Mouse (Mus musculus) hindbrain, embryonic 14.5 days (tissue): ENCODE measurements around the gene Nolc1. TPM values are rescaled to one million over a fixed set of nuclear protein-coding genes. Genes with fewer than 3 reads are reported as not detected.

Experiments used
- ATAC-seq: fragments of 200-750 bp; cut with Nextera tagmentation; 2 replicates; pipeline ENCODE4 v1.8.0; 2017; ENCODE audit warnings: moderate number of reproducible peaks, mild to moderate bottlenecking, moderate TSS enrichment, moderate library complexity; ENCODE audit not compliant: low FRiP score
- DNase-seq: peaks from one replicate; pipeline ENCODE4 v3.0.0-alpha.2; 2015; ENCODE audit warnings: low spot score
- H3K27ac ChIP-seq: fragments of 300-500 bp; sonication (generic); 2 replicates; pipeline ENCODE4 v1.5.1; 2014; ENCODE audit warnings: mild to moderate bottlenecking, moderate library complexity
- H3K27me3 ChIP-seq: fragments of 300-500 bp; sonication (generic); 2 replicates; pipeline ENCODE4 v1.6.1; 2014; ENCODE audit warnings: mild to moderate bottlenecking, low read length, mixed read lengths; ENCODE audit not compliant: control insufficient read depth, insufficient read depth
- H3K36me3 ChIP-seq: fragments of 300-500 bp; sonication (generic); replicated peaks from 2 replicates; pipeline ENCODE4 v1.6.1; 2014; ENCODE audit not compliant: control insufficient read depth, insufficient read depth
- H3K4me1 ChIP-seq: fragments of 300-500 bp; sonication (generic); replicated peaks from 2 replicates; pipeline ENCODE4 v1.6.1; 2014; ENCODE audit warnings: antibody characterized with exemption, low read length, mixed read lengths; ENCODE audit not compliant: control insufficient read depth, insufficient read depth
- H3K4me2 ChIP-seq: fragments of 300-500 bp; sonication (generic); replicated peaks from 2 replicates; pipeline ENCODE4 v1.6.1; 2014; ENCODE audit warnings: mild to moderate bottlenecking, moderate library complexity
- H3K4me3 ChIP-seq: fragments of 300-500 bp; sonication (generic); replicated peaks from 2 replicates; pipeline ENCODE4 v1.5.1; 2014; ENCODE audit warnings: mild to moderate bottlenecking, low read length
- H3K9ac ChIP-seq: fragments of 300-500 bp; sonication (generic); 2 replicates; pipeline ENCODE4 v1.6.1; 2014
- H3K9me3 ChIP-seq: fragments of 300-500 bp; sonication (generic); 2 replicates; pipeline ENCODE4 v1.6.1; 2016; ENCODE audit warnings: low read length; ENCODE audit not compliant: control insufficient read depth
- WGBS: fragments of 180-500 bp; shearing (Covaris S2); extraction: QIAGEN DNeasy Blood & Tissue Kit; methylation state at CpG from one replicate; pipeline ENCODE4 v1.1.7; 2014; 5-methylcytosine and 5-hydroxymethylcytosine counted together
- polyA plus RNA-seq: library from polyadenylated mRNA; unstranded; fragments of >200 nt; fragmentation: Nextera tagmentation; extraction: Ambion mirVana; gene quantifications from 2 replicates; pipeline ENCODE4 v1.2.1, GENCODE M21; 2014

Nolc1 gene
- 58.1 and 63.2 TPM in 2 replicates for polyA plus RNA-seq

GRCm38 (mm10) chr19:46075616-46076607 is at the start of gene Nolc1:
Gene Nolc1 (plus strand): TSS chr19:46075863.
- peak within 1 kb of the TSS; percentile 79 for H3K9ac ChIP-seq
- H3K36me3 ChIP-seq, result peaks cover 55% of the 10 kb centered on the region
- WGBS, result under 1% methylated on average over 66 of the region's 66 CpGs
- peak within 1 kb of the TSS; percentile 95 for H3K4me3 ChIP-seq
- H3K27ac ChIP-seq, result peak within 1 kb of the TSS; percentile 72
- ATAC-seq (peak; percentile 97), DNase-seq (peak; percentile 100)
- peaks cover 18% of the 10 kb centered on the region for H3K4me1 ChIP-seq
- no peaks in the 10 kb centered on the region for H3K27me3 ChIP-seq
- no peaks in the 10 kb centered on the region for H3K9me3 ChIP-seq
- peak within 1 kb of the TSS; percentile 69 for H3K4me2 ChIP-seq

DNA sequence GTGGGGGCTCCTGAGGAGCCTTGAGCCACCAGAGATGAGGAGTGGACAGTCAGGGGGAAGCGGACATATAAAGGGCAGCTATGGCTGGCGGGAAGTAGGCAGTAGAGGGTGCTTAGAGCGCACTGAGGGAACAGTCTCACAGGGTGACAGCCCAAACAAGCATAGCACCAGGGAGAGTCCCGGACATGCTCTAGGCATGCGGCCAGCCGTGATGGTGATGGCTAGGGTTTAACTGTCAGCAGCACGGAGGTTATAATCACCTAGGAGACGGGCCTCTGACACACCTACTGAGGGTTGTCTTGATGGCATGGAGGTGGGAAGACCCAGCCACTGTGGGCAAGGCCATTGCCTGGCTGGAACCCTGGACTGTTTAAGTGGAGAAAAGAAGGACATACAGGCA is 49.1 kb upstream of the Nolc1 start:
- ATAC-seq (no peak), DNase-seq (no peak)
- WGBS, result 63% methylated on average over 8 of the region's 8 CpGs
- H3K4me3 ChIP-seq, result no peak overlapping the region
- no peak overlapping the region for H3K4me2 ChIP-seq
- no peaks in the 10 kb centered on the region for H3K4me1 ChIP-seq
- H3K36me3 ChIP-seq, result peaks cover 4% of the 10 kb centered on the region
- no peaks in the 10 kb centered on the region for H3K9me3 ChIP-seq
- no peak overlapping the region for H3K27ac ChIP-seq
- no peaks in the 10 kb centered on the region for H3K27me3 ChIP-seq
- H3K9ac ChIP-seq, result no peak overlapping the region

DNA sequence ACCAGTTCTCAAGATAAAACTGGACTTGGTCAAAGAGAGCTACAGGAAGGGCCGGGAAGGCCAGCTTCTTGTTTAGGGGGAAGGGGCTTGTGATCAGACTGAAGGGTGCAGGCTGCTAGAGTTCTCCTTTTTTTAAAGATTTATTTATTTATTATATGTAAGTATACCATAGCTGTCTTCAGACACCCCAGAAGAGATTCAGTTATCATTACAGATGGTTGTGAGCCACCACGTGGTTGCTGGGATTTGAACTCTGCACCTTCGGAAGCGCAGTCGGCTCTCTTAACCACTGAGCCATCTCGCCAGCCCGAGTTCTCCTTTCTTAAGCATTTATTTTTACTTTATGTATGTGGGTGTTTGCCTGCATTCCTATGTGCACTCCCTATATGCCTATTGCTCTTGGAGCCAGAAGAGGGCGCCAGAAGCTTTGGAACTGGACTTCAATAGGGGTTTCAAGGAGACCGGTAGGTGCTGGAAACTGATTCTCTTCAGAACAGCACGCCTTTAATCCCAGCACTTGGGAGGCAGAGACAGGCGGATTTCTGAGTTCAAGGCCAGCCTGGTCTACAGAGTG is 46.8 kb upstream of the Nolc1 start:
- ATAC-seq (no peak), DNase-seq (no peak)
- 72% methylated on average over 11 of the region's 11 CpGs for WGBS
- no peaks in the 10 kb centered on the region for H3K4me1 ChIP-seq
- H3K36me3 ChIP-seq, result peaks cover 26% of the 10 kb centered on the region
- no peak overlapping the region for H3K4me2 ChIP-seq
- H3K4me3 ChIP-seq, result no peak overlapping the region
- H3K27ac ChIP-seq, result no peak overlapping the region
- no peaks in the 10 kb centered on the region for H3K27me3 ChIP-seq
- no peaks in the 10 kb centered on the region for H3K9me3 ChIP-seq
- no peak overlapping the region for H3K9ac ChIP-seq

GRCm38 (mm10) chr19:46029652-46030051 is 46.0 kb upstream of the Nolc1 start:
- Histone ChIP-seq H3K4me2 (no peak overlapping the region), H3K9ac (no peak overlapping the region), H3K27ac (no peak overlapping the region), H3K4me3 (no peak overlapping the region), H3K9me3 (no peaks in the 10 kb centered on the region), H3K36me3 (peaks cover 34% of the 10 kb centered on the region), H3K4me1 (no peaks in the 10 kb centered on the region), H3K27me3 (no peaks in the 10 kb centered on the region)
- ATAC-seq, result no peak
- WGBS, result 94% methylated on average over 1 of the region's 1 CpGs
- DNase-seq, result no peak

DNA sequence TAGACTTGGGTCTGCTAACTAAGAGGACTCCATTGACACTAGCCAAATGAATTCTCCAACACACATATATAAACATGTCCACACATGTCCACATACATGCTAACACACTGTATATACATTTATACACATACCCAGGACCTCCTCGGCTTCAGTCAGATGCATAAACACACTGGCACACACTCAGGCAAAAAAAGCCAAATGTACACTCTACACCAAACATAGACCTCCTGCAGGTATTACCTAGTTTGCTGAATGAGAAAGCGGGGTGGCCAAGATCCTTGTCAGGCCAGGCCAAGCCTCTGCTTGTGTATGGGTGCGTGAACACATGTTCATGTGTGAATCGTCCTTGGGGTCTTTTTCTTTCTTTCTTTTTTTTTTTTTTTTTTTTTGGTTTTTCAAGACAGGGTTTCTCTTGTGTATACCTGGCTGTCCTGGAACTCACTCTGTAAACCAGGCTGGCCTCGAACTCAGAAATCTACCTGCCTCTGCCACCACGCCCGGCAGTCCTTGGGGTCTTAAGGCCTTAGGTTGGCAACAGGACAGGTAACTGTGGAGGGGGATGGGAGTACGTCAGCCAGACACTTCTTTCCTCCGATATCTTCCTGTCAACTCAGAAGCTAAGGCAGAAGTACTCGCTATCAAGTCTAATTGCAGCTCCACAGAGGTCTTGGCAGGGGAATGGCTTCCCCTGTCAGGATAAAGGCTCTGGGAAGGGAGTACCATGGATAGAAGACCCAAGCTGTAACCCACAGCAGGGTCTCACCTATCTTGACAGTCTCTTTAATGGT is 45.3 kb upstream of the Nolc1 start:
- Histone ChIP-seq H3K36me3 (peaks cover 42% of the 10 kb centered on the region), H3K4me2 (no peak overlapping the region), H3K27ac (no peak overlapping the region), H3K27me3 (no peaks in the 10 kb centered on the region), H3K9me3 (no peaks in the 10 kb centered on the region), H3K9ac (no peak overlapping the region), H3K4me1 (no peaks in the 10 kb centered on the region), H3K4me3 (no peak overlapping the region)
- ATAC-seq (no peak), DNase-seq (no peak)
- 97% methylated on average over 10 of the region's 10 CpGs for WGBS

- peaks cover 52% of the 10 kb centered on the region for H3K36me3 ChIP-seq
- no peak overlapping the region for H3K4me3 ChIP-seq
- H3K9me3 ChIP-seq, result no peaks in the 10 kb centered on the region
- no peak for DNase-seq
- no peak overlapping the region for H3K4me2 ChIP-seq
- WGBS, result 63% methylated on average over 8 of the region's 9 CpGs
- H3K27me3 ChIP-seq, result no peaks in the 10 kb centered on the region
- no peak overlapping the region for H3K9ac ChIP-seq
- H3K4me1 ChIP-seq, result peaks cover 4% of the 10 kb centered on the region
- no peak overlapping the region for H3K27ac ChIP-seq
- ATAC-seq, result no peak
These were observed 43.8 kb upstream of the Nolc1 start for GRCm38 (mm10) chr19:46031689-46032432.

- Histone ChIP-seq H3K9ac (no peak overlapping the region), H3K4me2 (no peak overlapping the region), H3K4me3 (no peak overlapping the region), H3K9me3 (no peaks in the 10 kb centered on the region), H3K27ac (no peak overlapping the region), H3K4me1 (peaks cover 14% of the 10 kb centered on the region), H3K36me3 (peaks cover 52% of the 10 kb centered on the region), H3K27me3 (no peaks in the 10 kb centered on the region)
- 90% methylated on average over 26 of the region's 26 CpGs for WGBS
- no peak for DNase-seq
- no peak for ATAC-seq
These were observed 42.7 kb upstream of the Nolc1 start for GRCm38 (mm10) chr19:46032731-46033510.

GRCm38 (mm10) chr19:46033911-46034310 is 41.8 kb upstream of the Nolc1 start:
- WGBS, result 95% methylated on average over 11 of the region's 11 CpGs
- no peaks in the 10 kb centered on the region for H3K27me3 ChIP-seq
- H3K4me1 ChIP-seq, result peaks cover 21% of the 10 kb centered on the region
- H3K36me3 ChIP-seq, result peaks cover 52% of the 10 kb centered on the region
- H3K4me2 ChIP-seq, result no peak overlapping the region
- H3K4me3 ChIP-seq, result no peak overlapping the region
- no peaks in the 10 kb centered on the region for H3K9me3 ChIP-seq
- no peak overlapping the region for H3K27ac ChIP-seq
- no peak for ATAC-seq
- H3K9ac ChIP-seq, result no peak overlapping the region
- no peak for DNase-seq
